Mouse (Mus musculus) neural tube, embryonic 12.5 days (tissue): ENCODE measurements around the gene Nrxn2. TPM values are rescaled to one million over a fixed set of nuclear protein-coding genes. Genes with fewer than 3 reads are reported as not detected.
A peak's percentile ranks its signal among the peaks of the same experiment; 100 is the strongest.

ENCODE experiments used
- ATAC-seq: fragments of 200-750 bp; cut with Nextera tagmentation; 2 replicates; pipeline ENCODE4 v1.8.0; 2017; ENCODE audit warnings: low read depth, mild to moderate bottlenecking, moderate TSS enrichment, moderate library complexity; ENCODE audit not compliant: low FRiP score
- H3K27ac ChIP-seq: fragments of 300-500 bp; sonication (generic); 2 replicates; pipeline ENCODE4 v1.5.1; 2016
- H3K27me3 ChIP-seq: fragments of 300-500 bp; sonication (generic); replicated peaks from 2 replicates; pipeline ENCODE4 v1.6.1; 2016; ENCODE audit warnings: mild to moderate bottlenecking
- H3K36me3 ChIP-seq: fragments of 300-500 bp; sonication (generic); 2 replicates; pipeline ENCODE4 v1.6.1; 2016; ENCODE audit warnings: mild to moderate bottlenecking
- H3K4me1 ChIP-seq: fragments of 300-500 bp; sonication (generic); 2 replicates; pipeline ENCODE4 v1.6.1; 2016
- H3K4me2 ChIP-seq: fragments of 300-500 bp; sonication (generic); replicated peaks from 2 replicates; pipeline ENCODE4 v1.6.1; 2016; ENCODE audit warnings: mild to moderate bottlenecking
- H3K4me3 ChIP-seq: fragments of 300-500 bp; sonication (generic); 2 replicates; pipeline ENCODE4 v1.5.1; 2016
- H3K9ac ChIP-seq: fragments of 300-500 bp; sonication (generic); 2 replicates; pipeline ENCODE4 v1.6.1; 2016; ENCODE audit warnings: mild to moderate bottlenecking
- H3K9me3 ChIP-seq: fragments of 300-500 bp; sonication (generic); 2 replicates; pipeline ENCODE4 v1.6.1; 2016; ENCODE audit warnings: mild to moderate bottlenecking
- WGBS: fragments of 180-500 bp; shearing (Covaris S2); methylation state at CpG from one replicate; pipeline ENCODE4 v1.1.7; 2016; 5-methylcytosine and 5-hydroxymethylcytosine counted together
- microRNA-seq: library from miRNA; unstranded; fragments of <30 nt; microRNA quantifications from one replicate; pipeline ENCODE4, GENCODE M21; 2017
- polyA plus RNA-seq: library from polyadenylated mRNA; unstranded; fragments of >200 nt; fragmentation: Nextera tagmentation; extraction: Ambion mirVana; gene quantifications from 2 replicates; pipeline ENCODE4 v1.2.1, GENCODE M21; 2016

The Nrxn2 gene
- polyA plus RNA-seq, 1 experiment from 2014 or later = 31.2 TPM

DNA sequence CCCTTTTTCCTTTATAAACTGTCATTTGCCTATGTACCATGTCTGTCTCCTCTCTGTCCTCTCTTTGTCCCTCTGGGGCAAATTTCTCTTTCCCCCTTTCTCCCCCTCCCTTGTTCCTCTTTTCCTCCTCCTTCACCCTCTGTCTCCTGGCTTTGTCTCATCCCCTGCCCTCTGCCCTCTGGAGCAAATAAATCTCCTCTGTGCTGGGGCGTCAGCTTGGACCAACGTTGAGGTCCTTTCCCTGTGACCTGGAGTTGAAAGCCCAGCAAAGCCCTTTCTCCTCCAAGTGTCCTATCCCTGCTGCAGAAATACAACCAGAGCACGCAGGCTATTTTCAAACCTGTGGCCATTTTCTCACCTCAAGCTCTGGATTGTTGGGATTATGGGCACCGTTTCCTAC is 141.0 kb downstream of the Nrxn2 start:
- Histone ChIP-seq H3K9me3 (no peaks in the 10 kb centered on the region), H3K4me1 (no peaks in the 10 kb centered on the region), H3K36me3 (no peaks in the 10 kb centered on the region), H3K27me3 (no peaks in the 10 kb centered on the region), H3K4me2 (no peak overlapping the region), H3K9ac (no peak overlapping the region), H3K4me3 (no peak overlapping the region), H3K27ac (no peak overlapping the region)
- ATAC-seq = no peak
- 34% methylated on average over 4 of the region's 4 CpGs for WGBS

DNA sequence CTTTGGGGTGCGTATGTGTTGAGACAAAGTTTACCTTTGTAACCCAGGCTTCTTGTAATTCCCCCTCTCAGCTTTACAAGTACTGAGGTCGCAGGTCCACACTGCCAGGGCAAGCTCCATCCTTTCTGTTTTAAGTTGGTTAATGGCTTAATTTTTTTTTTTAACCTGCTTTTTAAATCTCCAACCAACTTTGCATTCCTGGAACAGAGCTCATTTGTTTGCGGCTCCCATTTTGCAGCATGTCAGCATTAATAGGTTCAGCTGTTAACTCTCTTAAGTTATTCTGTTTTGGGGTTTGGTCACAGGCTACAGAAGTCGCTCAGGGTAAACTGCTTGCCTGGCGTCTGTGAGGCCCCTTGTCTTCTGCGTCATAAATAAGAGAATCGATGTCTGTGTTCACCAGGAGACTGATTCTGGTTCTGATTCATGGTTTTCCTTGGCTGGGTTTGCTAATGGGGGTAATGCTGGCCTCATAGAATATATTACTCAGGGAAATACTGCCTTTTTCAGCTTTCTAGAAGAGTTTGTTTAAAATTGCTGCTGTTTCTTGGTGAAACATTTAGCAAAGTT is 141.8 kb downstream of the Nrxn2 start:
- Histone ChIP-seq H3K9ac (no peak overlapping the region), H3K4me2 (no peak overlapping the region), H3K4me1 (no peaks in the 10 kb centered on the region), H3K36me3 (no peaks in the 10 kb centered on the region), H3K4me3 (no peak overlapping the region), H3K9me3 (no peaks in the 10 kb centered on the region), H3K27ac (no peak overlapping the region), H3K27me3 (no peaks in the 10 kb centered on the region)
- no peak for ATAC-seq
- WGBS = 35% methylated on average over 7 of the region's 7 CpGs

DNA sequence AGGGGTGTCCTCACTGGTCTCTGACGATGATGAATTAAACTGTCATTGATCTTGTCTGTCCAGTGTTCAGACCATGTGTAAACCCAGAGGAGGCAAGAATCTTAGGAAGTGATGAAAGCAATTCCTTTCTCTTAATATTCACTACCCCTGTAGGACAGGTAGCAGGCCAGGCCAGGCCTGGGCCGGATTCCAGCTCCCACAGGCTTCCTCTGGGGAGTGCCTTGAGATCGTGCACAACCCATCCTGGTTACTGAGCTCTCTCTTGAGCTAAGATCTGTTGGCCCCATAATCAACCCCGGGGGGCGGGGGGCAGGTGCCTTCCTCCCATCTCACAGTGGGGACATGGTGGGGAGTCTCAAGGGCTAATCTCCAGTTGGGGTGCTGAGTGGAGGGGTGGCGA is 146.6 kb downstream of the Nrxn2 start:
- WGBS = 89% methylated on average over 6 of the region's 6 CpGs
- no peak for ATAC-seq

DNA sequence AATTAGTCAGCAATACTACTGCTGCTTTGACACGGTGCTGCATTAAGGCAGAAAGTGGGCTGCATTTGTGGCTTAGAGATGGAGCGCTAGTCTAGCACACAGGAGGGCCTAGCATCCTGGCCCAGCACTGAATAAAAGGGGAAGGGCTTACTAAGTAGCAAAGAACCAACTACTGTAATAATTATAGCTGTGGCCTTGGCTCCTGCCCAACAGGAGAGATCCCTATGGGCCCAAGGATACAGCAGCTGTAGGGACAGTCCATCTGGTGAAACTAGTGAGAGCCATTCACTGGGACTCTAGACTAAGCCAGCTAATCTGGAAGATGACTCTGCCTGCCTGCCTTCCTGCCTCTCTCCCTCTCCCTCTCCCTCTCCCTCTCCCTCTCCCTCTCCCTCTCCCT is 147.9 kb downstream of the Nrxn2 start:
- no peak overlapping the region for H3K27ac ChIP-seq
- no peak overlapping the region for H3K4me3 ChIP-seq
- no peak overlapping the region for H3K9ac ChIP-seq
- ATAC-seq = no peak
- H3K36me3 ChIP-seq = no peaks in the 10 kb centered on the region
- H3K4me1 ChIP-seq = no peaks in the 10 kb centered on the region; the same call in 1 of the 2 replicates
- H3K4me2 ChIP-seq = no peak overlapping the region
- no peaks in the 10 kb centered on the region for H3K27me3 ChIP-seq
- no peaks in the 10 kb centered on the region for H3K9me3 ChIP-seq
- WGBS = 87% methylated on average over 2 of the region's 2 CpGs

More for the DNA sequence above, 146.6 kb downstream of the Nrxn2 start:
- H3K27ac ChIP-seq = no peak overlapping the region
- no peaks in the 10 kb centered on the region for H3K36me3 ChIP-seq
- H3K9ac ChIP-seq = no peak overlapping the region
- no peaks in the 10 kb centered on the region for H3K9me3 ChIP-seq
- no peak overlapping the region for H3K4me2 ChIP-seq
- H3K27me3 ChIP-seq = no peaks in the 10 kb centered on the region
- H3K4me3 ChIP-seq = no peak overlapping the region
- no peaks in the 10 kb centered on the region; the same call in 1 of the 2 replicates for H3K4me1 ChIP-seq

DNA sequence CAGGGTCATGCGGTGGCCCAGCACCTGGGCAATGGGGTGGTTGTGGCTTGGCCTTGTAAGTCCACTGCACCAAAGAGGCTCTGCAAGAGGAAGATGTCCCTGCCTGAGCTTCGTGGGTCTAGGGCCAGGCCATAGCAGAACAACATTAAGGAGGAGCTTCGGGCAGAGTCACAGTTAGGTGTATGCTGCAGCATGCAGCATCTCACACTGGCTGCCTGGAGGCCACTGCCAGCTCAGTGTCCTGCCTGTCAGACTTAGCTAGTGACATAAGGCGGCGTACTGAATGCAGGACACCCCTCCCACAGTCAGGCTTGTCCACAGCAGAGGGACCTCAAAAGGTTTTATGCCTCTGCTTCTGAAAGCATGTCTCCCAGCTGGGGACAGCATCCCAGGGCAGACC is 150.5 kb downstream of the Nrxn2 start:
- Histone ChIP-seq H3K4me1 (no peaks in the 10 kb centered on the region; the same call in 1 of the 2 replicates), H3K36me3 (no peaks in the 10 kb centered on the region), H3K9ac (peak overlapping the region; percentile 21; the same call in 1 of the 2 replicates), H3K27me3 (no peaks in the 10 kb centered on the region), H3K27ac (no peak overlapping the region), H3K9me3 (no peaks in the 10 kb centered on the region), H3K4me3 (no peak overlapping the region), H3K4me2 (no peak overlapping the region)
- no peak for ATAC-seq
- 72% methylated on average over 5 of the region's 5 CpGs for WGBS

DNA sequence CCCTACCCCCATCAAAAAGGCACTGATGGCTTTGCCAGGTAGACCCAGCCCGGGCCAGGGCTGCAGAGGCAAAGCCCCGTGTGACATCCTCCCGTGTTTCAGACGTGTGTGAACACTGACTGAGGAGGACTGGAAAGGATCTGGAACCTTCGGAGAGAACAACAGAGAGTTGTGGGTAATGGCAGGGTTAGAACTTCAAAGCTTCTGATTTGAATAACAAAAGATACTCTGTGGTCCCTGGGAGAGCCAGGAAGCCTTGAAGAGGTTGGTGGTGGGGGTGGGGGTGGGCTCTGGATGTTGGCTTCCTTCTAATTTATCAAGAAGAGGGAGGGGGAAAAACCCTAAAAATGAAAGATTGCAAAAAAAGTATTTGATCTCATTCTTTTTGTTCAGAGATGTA is 151.0 kb downstream of the Nrxn2 start:
- Histone ChIP-seq H3K27ac (no peak overlapping the region), H3K4me3 (no peak overlapping the region), H3K9ac (peak overlapping the region; percentile 21; the same call in 1 of the 2 replicates), H3K36me3 (no peaks in the 10 kb centered on the region), H3K9me3 (no peaks in the 10 kb centered on the region), H3K4me2 (no peak overlapping the region), H3K4me1 (no peaks in the 10 kb centered on the region; the same call in 1 of the 2 replicates), H3K27me3 (no peaks in the 10 kb centered on the region)
- ATAC-seq = no peak
- 35% methylated on average over 5 of the region's 5 CpGs for WGBS

DNA sequence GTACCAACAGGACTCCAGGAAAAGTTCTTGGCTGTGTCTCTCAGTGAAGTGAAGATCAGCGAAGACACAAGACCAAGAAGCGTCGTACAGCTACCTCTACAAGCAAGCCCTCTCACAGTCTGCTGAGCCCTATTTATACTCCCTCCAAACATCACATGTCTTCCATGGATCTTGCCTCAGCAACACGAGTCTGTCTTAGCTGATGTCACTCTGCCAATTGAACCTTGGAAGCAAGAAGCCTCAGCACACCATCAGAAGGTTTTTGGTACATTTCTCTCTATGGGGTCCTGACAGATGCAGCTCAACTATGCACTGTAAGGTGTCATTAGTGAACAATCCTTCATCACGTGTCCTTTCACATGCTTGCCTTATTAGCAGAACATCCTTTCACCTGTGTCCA is 152.9 kb downstream of the Nrxn2 start:
- Histone ChIP-seq H3K9me3 (no peaks in the 10 kb centered on the region), H3K4me2 (no peak overlapping the region), H3K27ac (no peak overlapping the region), H3K36me3 (no peaks in the 10 kb centered on the region), H3K9ac (no peak overlapping the region), H3K4me1 (peaks cover under 1% of the 10 kb centered on the region; the same call in 1 of the 2 replicates), H3K27me3 (no peaks in the 10 kb centered on the region), H3K4me3 (no peak overlapping the region)
- no peak for ATAC-seq
- WGBS = 88% methylated on average over 5 of the region's 5 CpGs

DNA sequence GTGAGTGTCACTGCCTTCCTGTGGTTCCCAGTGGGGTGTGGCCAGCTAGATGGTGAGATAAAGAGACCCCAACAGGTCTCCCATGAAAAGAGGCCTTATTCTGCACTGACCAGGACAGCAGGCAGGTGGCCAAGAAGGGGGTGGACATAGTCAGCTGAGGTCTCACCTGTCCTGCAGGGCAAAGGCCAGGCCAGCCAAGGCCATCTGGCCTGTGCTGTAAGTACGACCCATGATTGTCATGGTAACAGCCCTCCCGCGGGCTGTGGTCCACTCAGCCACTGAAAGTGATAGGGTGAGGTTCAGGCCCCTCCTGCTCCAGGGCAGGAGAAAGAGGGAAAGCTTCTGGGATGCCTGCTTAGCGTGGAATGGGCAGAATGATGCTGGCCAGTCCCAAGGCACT is 153.5 kb downstream of the Nrxn2 start:
- no peak overlapping the region for H3K9ac ChIP-seq
- no peak overlapping the region for H3K4me3 ChIP-seq
- 27% methylated on average over 4 of the region's 4 CpGs for WGBS

More for the DNA sequence above, 153.5 kb downstream of the Nrxn2 start:
- Histone ChIP-seq H3K4me1 (peaks cover 6% of the 10 kb centered on the region; the same call in 1 of the 2 replicates), H3K27me3 (no peaks in the 10 kb centered on the region), H3K36me3 (no peaks in the 10 kb centered on the region), H3K4me2 (no peak overlapping the region), H3K9me3 (no peaks in the 10 kb centered on the region), H3K27ac (no peak overlapping the region)
- ATAC-seq = no peak

Small RNA genes lying within 50 kb of the gene (microRNA-seq; reads per million reads assigned to microRNA genes)
- gene Gm26460 = not detected

Other genes with a start within 250 kb of the Nrxn2 start
- gene Majin, start 234.3 kb upstream of the Nrxn2 start, polyA plus RNA-seq = not detected in 2 replicates
- not detected in 2 replicates for gene Gpha2, start 192.4 kb upstream of the Nrxn2 start, polyA plus RNA-seq
- 77.8 and 82.8 TPM in 2 replicates for gene Ppp2r5b, start 182.9 kb upstream of the Nrxn2 start, polyA plus RNA-seq
- gene Atg2a, start 177.1 kb upstream of the Nrxn2 start, polyA plus RNA-seq = 13.8 and 14.7 TPM in 2 replicates
- 87.2 and 96.4 TPM in 2 replicates for gene Ehd1, start 142.0 kb upstream of the Nrxn2 start, polyA plus RNA-seq
- 0.27 and 0.60 TPM in 2 replicates for gene Cdc42bpg, start 112.3 kb upstream of the Nrxn2 start, polyA plus RNA-seq
- gene Men1, start 83.8 kb upstream of the Nrxn2 start, polyA plus RNA-seq = 93.3 and 93.5 TPM in 2 replicates
- 16.0 and 18.4 TPM in 2 replicates for gene Map4k2, start 77.6 kb upstream of the Nrxn2 start, polyA plus RNA-seq
- gene Sf1, start 55.0 kb upstream of the Nrxn2 start, polyA plus RNA-seq = 171 TPM in 2 replicates
- gene Pygm, start 34.3 kb upstream of the Nrxn2 start, polyA plus RNA-seq = 4.7 and 5.5 TPM in 2 replicates
- gene Rasgrp2, start 19.4 kb upstream of the Nrxn2 start, polyA plus RNA-seq = 26.4 and 28.3 TPM in 2 replicates
- gene Slc22a12, start 124.3 kb downstream of the Nrxn2 start, polyA plus RNA-seq = not detected in 2 replicates